Mouse (Mus musculus): ENCODE results near the gene Inip. TPM values are rescaled to one million over a fixed set of nuclear protein-coding genes. Genes with fewer than 3 reads are reported as not detected.
"Not testable (repeated sequence)": the region's sequence is repeated elsewhere in the genome, so short reads cannot be mapped to it uniquely, and the experiment has no call there.

The Inip gene
- polyA plus RNA-seq, 1 experiment from 2014 or later = 93.0 TPM

DNA sequence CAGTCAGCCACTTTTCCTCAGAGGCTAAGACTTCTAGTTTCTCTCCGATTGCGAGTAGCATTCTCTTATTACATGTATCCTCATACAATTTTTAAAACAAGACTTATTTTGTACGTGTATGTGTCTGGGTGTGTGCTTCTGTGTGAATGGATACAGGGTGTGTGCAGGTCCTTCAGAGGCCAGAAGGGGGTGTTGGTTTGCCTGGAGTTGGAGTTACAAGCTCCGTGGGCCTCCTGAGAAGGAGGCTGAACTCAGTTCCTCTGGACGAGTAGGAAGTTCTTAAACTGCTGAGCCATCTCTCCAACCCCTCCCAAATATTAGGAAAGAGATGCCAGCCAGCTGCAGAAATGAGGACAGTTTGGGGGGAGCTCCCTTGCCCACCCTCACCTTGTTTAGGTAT lies 7.0 kb upstream of the Inip start:
- peak; percentile 32 for DNase-seq (ENCODE audit: low spot score)

DNA sequence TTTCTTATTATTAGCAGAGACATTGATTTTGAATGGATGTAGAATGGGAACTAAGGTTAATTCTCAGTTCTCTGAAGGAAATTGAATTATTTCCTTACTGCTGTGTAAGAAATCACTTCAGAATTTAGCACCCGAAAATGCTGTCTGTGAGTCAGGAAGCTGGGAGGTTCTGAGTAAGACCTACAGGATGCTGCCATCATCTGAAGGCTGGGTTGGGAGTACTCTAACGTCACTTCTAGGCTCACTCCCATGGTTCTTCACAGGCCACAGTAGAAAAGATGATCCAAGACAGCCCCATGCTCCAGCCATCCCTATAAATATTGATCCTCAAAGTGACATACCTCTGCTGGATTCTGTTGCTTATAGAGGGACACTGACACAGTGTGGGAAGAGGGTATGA lies 6.1 kb upstream of the Inip start:
- no peak for DNase-seq (ENCODE audit: low spot score)

DNA sequence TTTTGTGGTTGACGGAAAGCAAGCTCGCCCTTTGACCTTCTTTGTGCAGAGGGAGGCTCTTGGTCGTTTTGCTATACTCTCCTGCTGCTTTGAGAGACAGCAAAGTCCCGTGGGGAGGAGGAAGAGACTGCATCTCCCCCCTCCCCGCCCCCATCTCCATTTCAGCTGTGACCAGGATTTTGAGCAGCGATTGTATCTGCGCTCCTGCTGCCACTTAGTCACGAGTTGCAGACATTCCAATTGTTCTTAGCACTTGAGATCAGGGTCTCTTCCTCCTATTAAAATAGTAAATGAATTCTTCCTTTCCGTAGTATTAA lies 5.4 kb upstream of the Inip start:
- DNase-seq (ENCODE audit: low spot score) = no peak

DNA sequence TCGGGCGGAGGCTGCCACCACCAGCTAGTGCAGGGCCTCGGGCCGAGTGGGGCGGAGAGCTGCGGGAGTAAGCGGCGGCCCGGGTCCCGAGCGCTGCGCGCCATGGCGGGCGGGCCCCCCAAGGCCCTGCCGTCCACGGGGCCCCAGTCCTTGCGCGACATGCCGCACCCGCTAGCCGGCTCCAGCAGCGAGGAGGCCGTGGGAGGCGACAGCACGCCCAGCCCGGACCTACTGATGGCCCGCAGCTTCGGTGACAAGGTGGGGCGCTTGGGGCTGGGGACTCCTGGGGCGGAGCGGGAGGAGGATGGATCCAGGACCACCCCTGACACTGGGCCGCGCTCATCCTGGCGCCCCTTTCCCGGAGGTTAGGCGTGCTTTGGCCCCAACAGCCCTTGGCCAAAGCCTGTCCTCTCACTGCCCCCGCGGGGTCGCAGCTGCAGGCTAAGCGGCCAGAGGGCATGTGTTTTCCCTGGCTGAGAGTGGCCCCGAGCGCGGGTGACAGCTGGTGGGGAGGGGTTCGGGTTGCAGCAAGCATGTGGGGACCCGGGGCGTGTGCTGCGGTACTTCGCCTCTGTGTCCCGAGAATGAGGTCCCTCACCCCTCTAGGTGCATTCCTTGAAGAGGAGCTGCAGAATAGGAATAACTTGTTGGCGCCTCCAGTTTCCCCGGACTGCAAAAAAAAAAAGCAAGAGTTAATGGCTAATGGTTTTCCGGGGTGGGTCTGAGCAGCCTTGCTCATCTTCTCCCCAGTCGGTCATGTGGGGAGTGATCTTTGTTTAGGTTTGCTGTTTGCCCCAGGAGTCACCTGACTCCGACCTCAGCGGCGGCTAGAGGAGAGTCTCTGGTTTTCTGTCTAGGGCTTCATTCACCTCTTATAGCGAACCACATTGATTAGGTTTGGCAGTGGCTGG lies 4.8 kb upstream of the Inip start:
- peak; percentile 34 for DNase-seq (ENCODE audit: low spot score)

DNA sequence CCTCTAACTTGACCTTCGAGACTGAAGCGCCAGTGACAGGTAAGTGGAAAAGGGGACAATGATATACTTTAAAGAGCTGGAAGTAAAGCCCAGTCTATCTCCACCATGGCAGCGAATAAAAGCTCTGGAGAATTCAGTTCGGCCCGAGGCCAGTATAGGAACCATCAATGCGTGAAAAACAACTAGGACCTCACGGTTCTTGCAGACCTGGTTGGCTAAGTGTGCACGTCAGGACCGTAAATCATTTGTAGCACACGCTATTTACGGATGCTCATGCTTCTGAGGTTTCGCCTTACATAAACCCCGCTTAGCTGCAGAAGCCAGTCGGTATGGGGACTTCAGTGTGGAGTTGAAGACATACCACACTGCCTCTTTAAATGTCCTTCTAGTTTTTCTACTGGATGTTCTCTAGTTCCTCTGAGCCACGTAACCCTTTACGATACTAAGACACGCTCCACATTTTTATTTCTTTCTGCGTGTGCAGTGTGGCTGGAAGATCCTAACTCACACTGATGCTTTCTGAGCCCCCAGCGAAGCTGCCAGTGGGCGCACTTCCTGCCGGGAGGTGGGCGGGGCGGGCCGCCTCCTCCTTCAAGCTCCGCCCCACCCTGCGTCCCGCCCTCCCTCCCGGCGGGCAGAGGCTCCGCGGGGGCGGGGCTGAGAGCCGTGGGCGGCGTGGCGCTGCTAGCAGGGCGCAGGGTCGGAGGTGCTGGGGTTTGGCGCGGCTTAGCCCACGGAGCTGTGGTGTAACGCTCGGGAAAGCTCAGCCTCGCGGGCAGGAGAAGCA lies 4.0 kb upstream of the Inip start, which contains the start of gene Snx30:
Snx30 (plus strand) TSS at position 660 of the 787 bp plus-strand sequence.
- DNase-seq (ENCODE audit: low spot score) = peak; percentile 95

DNA sequence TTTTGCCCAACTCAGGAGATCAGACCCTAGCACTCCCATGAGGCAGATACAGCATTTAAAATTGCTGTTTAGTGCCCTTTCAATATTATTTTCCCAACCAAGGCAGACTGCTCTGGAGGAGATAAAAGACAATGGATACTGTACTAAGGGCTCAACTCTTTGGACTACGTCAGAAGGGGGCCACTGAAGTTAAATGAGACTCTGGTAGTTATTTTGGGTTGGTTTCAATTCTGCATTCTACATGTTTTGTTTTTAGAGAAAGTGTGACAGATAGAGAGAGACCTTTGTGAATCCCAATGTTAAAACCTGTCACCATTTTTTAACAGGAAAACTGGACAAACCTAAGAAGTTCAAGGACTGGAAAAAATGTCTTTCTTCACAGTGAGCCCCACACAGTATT lies 3.4 kb upstream of the Inip start:
- DNase-seq (ENCODE audit: low spot score) = no peak

DNA sequence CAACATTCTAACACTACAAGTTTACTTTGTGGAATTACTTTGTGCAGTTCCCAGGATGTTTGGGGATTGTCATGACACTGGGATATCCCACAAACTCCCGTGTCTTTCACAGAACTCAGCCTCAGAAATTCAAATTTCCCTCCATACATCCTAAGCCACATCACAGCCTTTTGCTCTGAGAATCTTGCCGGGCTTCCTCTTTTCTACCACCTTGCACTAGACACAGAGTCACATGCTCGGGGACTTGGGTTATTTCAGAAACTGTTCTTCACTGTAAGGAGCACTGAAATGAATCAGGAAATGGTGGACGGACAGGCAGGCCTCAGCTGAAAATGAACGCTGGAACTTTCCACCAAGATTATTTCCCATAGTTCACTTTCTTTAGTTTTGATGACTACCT lies 2.0 kb upstream of the Inip start:
- peak; percentile 64 for DNase-seq (ENCODE audit: low spot score)

DNA sequence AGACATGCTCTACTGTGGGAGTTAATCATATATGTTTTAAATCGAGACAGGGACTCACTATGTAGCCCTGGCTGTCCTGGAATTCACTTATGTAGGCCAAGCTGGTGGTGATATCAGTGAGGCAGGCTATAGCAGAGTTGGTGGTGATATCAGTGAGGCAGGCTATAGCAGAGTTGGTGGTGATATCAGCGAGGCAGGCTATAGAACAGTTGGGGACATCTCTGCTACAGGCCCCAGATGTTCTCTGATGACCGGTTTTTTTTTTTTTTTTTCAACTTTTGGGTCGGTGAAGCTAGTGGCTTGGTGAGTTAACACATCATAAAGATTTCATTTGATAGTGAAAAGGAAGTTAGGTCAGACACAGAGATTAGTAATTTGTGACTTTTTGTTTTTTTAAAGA lies 1.4 kb upstream of the Inip start:
- DNase-seq (ENCODE audit: low spot score) = no peak

DNA sequence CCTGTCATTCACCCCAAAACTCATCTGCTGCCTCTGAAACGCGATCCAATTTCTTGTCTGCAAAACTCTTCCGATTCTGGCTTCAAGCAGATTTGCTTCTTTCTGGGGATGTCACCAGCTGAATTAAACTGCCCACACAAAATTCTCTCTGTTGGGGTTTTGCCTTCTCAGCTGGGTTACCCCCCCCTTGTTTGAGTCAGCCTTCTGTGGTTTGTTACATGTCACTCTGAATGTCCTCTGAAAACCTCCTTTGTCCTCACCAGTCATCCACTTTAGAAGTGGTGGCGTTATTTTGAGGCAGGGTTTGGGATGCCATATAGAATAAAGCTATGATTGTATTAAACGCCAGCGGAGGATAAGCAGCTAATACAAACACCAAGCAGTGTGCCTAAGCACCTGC lies 718 bp upstream of the Inip start:
- DNase-seq (ENCODE audit: low spot score) = no peak

DNA sequence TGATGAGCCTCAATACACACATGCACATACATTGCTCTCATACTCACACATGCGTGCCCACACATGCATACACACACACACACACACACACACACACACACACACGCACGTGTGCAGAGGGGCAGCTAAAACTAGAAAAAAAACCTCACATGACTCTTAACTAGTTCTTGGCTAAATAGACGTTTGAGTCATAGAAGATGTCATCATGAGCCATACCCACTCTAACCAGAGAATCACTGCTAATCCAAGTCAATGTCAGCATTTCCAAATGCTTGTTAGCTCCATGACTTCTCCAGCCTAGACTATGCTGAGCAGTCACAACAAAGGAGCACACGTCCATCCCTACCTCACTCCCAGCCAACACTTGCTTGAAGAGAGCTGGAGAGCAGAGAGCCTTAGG lies 1.2 kb downstream of the Inip start:
- no peak for DNase-seq (ENCODE audit: low spot score)

DNA sequence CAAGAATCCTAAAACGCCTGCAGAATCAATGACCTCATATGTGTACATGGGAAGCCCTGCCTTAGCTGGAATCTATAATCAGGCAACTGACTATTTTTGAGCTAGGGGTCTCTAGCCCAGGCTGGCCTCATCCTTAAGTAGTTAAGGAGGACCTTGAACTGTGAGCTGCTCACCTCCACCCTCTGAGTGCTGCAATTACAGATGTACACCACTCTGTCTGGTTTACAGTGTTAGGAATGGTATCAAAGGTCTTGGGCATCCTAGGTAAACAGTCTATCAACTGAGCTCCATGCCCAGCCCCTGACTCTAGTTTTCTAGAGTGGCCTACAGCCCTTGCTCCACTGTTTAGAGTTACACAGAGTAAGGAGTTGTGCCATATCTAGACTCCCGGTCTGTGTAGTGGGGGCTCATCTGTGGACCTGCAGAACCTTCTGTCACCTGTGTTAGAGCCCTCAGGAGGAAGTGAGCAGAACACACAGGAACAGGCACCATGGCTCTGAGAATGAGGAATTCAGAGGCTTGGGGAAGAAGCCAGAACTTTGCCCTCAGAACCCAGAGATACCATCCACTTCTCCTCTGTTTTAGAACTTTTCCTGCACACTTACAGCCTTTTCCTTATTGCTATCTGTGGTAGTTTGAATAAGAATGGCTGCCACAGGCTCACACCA lies 5.5 kb downstream of the Inip start:
- no peak for DNase-seq (ENCODE audit: low spot score)

DNA sequence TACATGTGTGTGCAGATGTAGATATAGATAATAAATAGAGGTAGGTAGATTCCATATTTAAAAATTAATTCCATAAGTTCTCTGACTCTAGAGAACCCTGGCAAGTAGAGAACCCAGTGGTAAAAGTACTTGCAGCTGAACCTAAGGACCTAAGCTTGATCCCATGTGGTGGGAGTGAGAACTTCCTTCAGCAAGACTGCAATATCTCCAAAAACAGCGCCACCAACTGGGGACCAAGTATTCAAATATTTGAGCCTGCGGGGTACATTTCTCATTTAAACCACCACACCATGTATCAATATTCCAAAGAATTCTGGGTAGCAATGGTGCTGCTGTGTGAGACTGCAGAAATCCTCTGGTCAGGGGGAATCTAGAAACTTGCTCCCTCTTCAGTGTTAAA lies 7.3 kb downstream of the Inip start:
- no peak for DNase-seq (ENCODE audit: low spot score)

DNA sequence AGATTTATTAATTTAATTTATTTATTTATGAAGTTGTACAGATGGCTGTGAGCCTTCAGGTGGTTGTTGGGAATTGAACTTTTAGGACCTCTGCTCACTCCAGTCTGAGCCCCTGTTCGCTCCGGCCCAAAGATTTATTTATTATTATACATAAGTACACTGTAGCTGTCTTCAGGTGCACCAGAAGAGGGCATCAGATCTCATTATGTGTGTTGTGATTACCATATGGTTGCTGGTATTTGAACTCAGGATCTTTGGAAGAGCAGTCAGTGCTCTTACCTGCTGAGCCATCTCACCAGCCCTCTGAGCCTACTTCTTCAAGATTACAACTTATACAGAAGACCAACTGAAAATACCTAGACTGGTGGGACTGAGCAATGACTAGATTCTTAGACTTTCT lies 7.8 kb downstream of the Inip start:
- not testable (repeated sequence) for DNase-seq (ENCODE audit: low spot score)

DNA sequence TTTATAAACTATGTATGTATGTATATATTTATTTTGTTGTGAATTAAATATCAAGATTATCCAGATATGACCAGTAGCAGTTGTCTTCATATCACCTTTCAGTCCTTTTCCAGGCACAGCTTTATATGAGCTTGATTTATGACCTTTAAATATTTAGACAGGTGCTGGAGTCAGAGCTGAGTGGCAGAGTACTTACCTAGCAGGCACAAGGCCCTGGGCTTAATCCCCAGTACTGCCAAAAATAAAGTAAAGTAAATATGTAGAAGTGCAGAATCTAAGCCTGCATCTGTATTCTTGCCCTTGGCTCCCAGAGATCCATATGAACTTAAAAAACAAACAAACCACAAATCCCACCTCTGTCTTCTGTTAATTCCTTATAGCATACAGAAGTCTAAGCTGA lies 12.4 kb downstream of the Inip start:
- DNase-seq (ENCODE audit: low spot score) = no peak

DNA sequence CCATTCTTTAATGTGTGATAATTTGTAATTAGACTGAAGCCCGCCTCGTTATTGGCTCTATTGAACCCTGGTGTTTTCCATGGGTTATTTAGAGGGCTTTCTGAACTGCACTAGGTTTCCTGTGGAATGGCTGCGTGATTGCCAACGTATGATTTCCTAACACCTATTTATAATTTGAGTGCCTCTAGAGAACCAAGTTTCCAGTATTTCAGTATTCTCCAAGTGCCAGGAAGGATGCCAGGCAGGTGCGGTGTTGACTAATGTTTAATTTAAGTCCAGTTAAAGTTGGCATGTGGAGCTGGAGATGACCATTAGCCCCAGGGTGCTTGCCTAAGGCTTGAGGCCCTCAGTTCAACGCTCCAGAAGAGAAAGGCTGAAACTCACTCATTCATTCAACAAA lies 14.3 kb downstream of the Inip start:
- no peak for DNase-seq (ENCODE audit: low spot score)

DNA sequence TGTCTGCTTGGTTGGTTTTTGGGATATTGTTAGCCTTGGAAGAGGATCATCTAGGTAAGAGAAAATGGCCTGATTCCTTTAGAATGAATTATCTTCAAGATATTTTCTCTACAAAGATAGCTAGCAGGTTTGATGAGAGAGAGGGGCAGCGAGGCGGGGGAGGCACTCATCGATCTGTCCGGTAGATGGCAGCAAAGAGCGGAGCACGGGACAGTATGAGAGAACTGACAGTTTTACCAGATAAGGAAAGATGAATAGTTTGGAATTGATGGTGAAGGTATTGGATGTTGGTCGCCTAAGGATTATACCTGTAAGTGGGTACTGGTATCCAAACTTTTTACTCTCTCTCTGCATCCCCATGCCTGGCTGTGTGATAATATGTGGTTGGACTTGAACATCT lies 14.7 kb downstream of the Inip start:
- peak; percentile 69 for DNase-seq (ENCODE audit: low spot score)

DNA sequence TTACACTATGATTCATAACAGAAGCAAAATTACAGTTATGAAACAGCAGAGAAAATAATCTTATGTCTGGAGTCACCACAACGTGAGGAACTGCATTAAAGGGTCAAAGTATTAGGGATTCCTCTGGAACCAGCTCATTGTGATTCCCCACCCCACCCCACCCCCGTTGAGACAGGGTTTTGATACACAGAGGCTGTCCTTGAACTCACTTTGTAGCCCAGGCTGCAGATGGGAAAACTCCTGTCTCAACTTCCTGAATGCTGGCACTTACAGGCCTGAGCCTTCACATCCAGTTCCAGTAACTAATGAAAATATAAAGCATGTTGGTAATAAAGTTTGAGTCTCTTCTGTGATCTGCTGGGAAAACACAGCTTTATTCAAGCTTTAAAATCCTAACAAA lies 16.0 kb downstream of the Inip start:
- no peak for DNase-seq (ENCODE audit: low spot score)

DNA sequence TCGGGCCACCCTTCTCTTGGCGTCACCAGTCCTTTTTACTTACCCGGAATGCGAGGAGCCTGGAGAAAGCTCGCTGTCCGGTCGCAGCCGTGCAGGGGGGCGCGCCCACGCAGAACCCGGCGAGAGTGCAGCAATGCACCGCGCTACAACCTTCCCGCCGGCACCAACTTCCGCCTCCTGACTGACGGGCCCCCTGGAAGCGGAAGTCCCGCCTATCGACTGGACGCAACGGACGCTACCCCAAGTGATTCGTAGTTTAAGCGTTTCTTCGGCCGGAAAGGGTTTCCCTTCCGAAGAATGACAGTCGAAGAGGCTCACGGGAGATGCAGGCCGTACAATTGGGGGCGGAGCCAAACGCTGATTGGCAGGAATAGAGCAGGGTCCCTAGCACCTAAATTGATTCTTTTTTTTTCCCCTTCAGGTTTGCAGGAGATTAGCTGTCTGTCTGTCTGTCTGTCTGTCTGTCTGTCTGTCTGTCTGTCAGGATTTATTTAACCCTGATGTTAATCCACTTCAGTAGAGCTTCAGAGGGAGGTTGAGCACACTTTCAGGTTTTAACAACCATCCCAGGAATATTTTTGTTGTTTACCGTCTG lies 17.6 kb downstream of the Inip start:
- peak; percentile 99 for DNase-seq (ENCODE audit: low spot score)

DNA sequence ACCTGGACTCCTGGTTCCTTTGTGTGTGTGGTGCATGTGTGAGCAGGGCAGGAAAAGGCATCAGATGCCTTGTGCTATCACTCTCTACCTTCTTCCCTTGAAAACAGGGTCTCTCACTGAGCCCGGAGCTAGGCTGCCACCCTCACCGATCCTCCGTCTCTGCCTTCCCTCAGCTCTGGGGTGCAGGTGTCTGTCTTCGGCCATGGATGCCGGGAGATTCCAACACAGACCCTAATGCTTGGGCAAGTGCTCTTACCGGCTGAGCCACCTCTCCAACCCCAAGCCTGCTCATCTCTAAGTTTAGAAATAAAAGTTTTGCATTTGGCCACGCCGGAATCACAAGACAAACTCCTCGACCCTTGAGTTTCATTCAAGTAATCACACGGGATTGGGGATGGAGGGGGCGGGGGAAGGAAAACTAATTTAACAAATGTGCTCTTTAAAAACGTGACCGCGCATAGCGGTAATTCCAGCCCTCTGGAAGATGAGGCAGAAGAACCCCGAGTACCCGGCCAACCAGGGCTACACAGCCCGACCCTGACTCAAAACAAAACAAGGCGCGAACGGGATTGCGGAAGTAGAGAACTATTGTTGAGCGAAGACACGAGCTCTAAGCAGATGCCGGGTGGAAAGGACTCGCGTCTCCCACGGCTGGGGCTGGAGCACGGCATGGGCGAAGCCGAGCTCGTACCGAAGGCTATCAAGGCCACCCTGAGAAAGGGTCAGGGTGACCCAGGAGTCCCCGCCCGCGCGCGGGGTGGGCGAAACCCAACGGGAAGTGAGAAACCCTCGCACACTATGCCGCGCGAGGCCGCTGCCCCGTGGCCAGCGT lies 18.3 kb downstream of the Inip start:
- peak; percentile 55 for DNase-seq (ENCODE audit: low spot score)

DNA sequence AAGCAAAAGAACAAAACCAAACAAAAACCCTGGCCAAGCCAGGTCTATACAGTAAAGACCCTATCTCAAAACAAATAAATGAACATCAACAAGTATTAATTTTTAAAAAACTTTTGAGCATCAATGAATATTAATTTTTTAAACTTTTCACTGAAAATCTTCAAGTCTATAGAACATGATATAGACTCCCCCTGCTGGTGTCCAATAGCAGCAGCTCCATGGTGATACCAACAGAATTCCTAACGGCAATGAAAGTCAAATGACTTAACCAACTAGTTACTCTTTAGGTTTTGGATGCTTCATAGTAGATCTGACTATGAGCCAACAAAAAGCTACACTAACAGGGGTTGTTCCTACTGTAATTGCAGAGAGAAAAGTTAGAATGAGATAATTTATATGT lies 20.8 kb downstream of the Inip start:
- no peak for DNase-seq (ENCODE audit: low spot score)

DNA sequence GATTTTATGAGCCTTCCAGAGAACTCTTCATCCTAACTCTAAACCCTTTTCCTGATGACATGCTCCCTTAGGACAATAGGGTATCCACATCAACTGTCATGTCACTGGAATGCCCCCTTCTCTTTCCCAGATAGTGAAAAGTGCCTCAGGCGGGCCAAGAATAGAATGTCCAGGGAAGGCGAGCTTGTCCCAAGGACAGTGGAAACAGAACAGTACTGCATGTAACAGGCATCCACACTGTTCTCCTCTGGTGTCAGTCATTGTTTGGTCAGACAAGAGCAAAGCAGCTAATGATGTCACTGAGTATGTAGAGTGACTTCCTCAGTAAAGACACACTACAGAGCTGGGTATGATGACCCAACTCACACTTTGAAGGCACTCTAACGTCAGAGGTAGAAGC lies 23.6 kb downstream of the Inip start:
- no peak for DNase-seq (ENCODE audit: low spot score)

Measured in thymus, postnatal 0 days (tissue).